ENCODE assay signal across 8 mouse cellular contexts in the genomic region with DNA sequence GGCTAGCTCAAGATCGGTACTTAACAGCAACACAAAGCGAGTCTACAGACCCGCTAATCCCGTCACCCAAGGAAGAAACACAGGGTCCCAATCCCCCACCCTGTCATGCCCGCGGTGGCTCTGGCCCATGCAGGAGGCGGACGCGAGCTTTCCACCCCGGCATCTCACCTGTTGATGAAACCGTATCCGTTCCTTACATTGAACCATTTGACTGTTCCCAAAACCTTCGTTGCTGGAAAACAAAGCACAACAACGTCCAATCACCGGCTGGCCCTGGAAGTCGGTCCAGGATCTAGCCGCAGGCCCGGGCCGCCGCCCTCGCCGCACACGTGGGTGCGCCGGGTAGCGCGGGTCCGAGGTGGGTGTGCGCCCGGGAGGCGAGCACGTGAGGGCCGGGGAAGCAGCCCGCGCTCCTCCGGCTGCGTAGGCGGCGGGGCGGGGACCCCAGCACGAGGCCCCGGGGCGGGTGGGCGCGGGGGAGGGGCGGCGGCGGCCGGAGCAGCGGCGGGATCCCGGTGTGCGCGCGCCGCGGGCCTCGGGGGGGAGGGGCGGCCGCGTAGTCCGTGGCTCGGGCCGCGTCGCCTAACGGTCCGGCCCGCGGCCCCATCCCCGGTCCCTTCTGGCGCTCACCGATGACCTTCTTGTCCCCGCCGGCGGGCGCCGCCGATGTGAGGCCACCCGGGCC. TPM values are rescaled to one million over a fixed set of nuclear protein-coding genes. Genes with fewer than 3 reads are reported as not detected.
A peak's percentile ranks its signal among the peaks of the same experiment; 100 is the strongest.
DNase-seq lines count a peak whose midpoint lies in the region; ATAC-seq and TF ChIP-seq lines count a peak whose summit lies in the region.

No protein-coding gene starts in this region.

- H3K36me3 ChIP-seq in heart, embryonic 11.5 days (ENCODE audit: control insufficient read depth, insufficient read depth, low read length) = peaks cover 6% of the 10 kb centered on the region
- peaks cover 25% of the 10 kb centered on the region for H3K36me3 ChIP-seq in lung, embryonic 14.5 days (ENCODE audit: insufficient read depth)

- peak; percentile 33 for ATAC-seq in heart, embryonic 11.5 days (replicated peaks; ENCODE audit: insufficient number of reproducible peaks, low FRiP score, low TSS enrichment)
- ATAC-seq in lung, embryonic 14.5 days (ENCODE audit: insufficient read depth) = peak; percentile 23

- under 1% methylated on average over 54 of the region's 80 CpGs for WGBS in heart, embryonic 11.5 days (ENCODE audit: insufficient replicate concordance)
- WGBS in lung, embryonic 14.5 days = under 1% methylated on average over 61 of the region's 80 CpGs

- DNase-seq in 3T3-L1 (ENCODE audit: low read depth, low spot score) = peak; percentile 40
- peak; percentile 43 for DNase-seq in Muller cell, postnatal 12 days (ENCODE audit: inconsistent ontology term)
- peak; percentile 32 for DNase-seq in embryo, embryonic 10 days (ENCODE audit: low spot score)
- peak; percentile 42 to 69 for DNase-seq in kidney, postnatal 4 days
- peak; percentile 56 for DNase-seq in lung, embryonic 14.5 days
- peak; percentile 23 for DNase-seq in right cerebral cortex, adult 18-20 months
- peak; percentile 66 for DNase-seq in thymus, postnatal 4 days

- no peak for TF ChIP-seq CTCF in lung, embryonic 14.5 days (IDR thresholded peaks at IDR 0.05; ENCODE audit: low read depth)

- peak overlapping the region; percentile 94 for H3K9ac ChIP-seq in heart, embryonic 11.5 days (ENCODE audit: low read depth, low read length)
- H3K9ac ChIP-seq in lung, embryonic 14.5 days = peak overlapping the region; percentile 92

- H3K4me2 ChIP-seq in heart, embryonic 11.5 days = peak overlapping the region; percentile 91
- peak overlapping the region; percentile 81 for H3K4me2 ChIP-seq in lung, embryonic 14.5 days

- H3K9me3 ChIP-seq in heart, embryonic 11.5 days (replicated peaks; ENCODE audit: control insufficient read depth, low read length) = no peaks in the 10 kb centered on the region
- no peaks in the 10 kb centered on the region for H3K9me3 ChIP-seq in lung, embryonic 14.5 days (ENCODE audit: low read depth, low read length)

- peak overlapping the region; percentile 87 for H3K4me3 ChIP-seq in heart, embryonic 11.5 days (ENCODE audit: low read depth, low read length)
- H3K4me3 ChIP-seq in lung, embryonic 14.5 days (ENCODE audit: low read depth, low read length) = peak overlapping the region; percentile 94

- peak overlapping the region; percentile 84 for H3K27ac ChIP-seq in heart, embryonic 11.5 days (ENCODE audit: low read depth, low read length)
- peak overlapping the region; percentile 84 for H3K27ac ChIP-seq in lung, embryonic 14.5 days (ENCODE audit: low read depth)

- H3K27me3 ChIP-seq in heart, embryonic 11.5 days (ENCODE audit: control insufficient read depth, insufficient read depth, low read length) = no peaks in the 10 kb centered on the region
- no peaks in the 10 kb centered on the region for H3K27me3 ChIP-seq in lung, embryonic 14.5 days (ENCODE audit: insufficient read depth, low read length)

- H3K4me1 ChIP-seq in heart, embryonic 11.5 days (ENCODE audit: control insufficient read depth, insufficient read depth, low read length) = peaks cover 18% of the 10 kb centered on the region; the same call in 1 of the 2 replicates
- no peaks in the 10 kb centered on the region; the same call in 1 of the 2 replicates for H3K4me1 ChIP-seq in lung, embryonic 14.5 days (ENCODE audit: insufficient read depth)

RNA-seq across cellular contexts. Expression of a gene that starts 0.7 kb away (rescaled TPM):
- 769 and 780 TPM in 2 replicates for polyA plus RNA-seq in heart, embryonic 11.5 days (2014; fragmentation: Nextera tagmentation; extraction: Ambion mirVana)
- polyA plus RNA-seq in lung, embryonic 14.5 days (2014; fragmentation: Nextera tagmentation; extraction: Ambion mirVana) = 880 and 902 TPM in 2 replicates

RNA-seq across cellular contexts. Expression of a gene that starts 26.6 kb away (rescaled TPM):
- polyA plus RNA-seq in heart, embryonic 11.5 days (2014; fragmentation: Nextera tagmentation; extraction: Ambion mirVana) = 69.3 and 70.9 TPM in 2 replicates
- polyA plus RNA-seq in lung, embryonic 14.5 days (2014; fragmentation: Nextera tagmentation; extraction: Ambion mirVana) = 126 and 127 TPM in 2 replicates

RNA-seq across cellular contexts. Expression of a gene that starts 38.5 kb away (rescaled TPM):
- not detected in 2 replicates for polyA plus RNA-seq in heart, embryonic 11.5 days (2014; fragmentation: Nextera tagmentation; extraction: Ambion mirVana)
- not detected in 2 replicates for polyA plus RNA-seq in lung, embryonic 14.5 days (2014; fragmentation: Nextera tagmentation; extraction: Ambion mirVana)

Comparison
In these comparisons a context has a peak if more than half of its experiments do, and no peak if none do; other contexts are left out.
1. Peak in every context shown above with its lines: DNase-seq, ATAC-seq, H3K4me3 ChIP-seq and H3K27ac ChIP-seq.